Mouse (Mus musculus): ENCODE results near the gene Gm42372.

DNA sequence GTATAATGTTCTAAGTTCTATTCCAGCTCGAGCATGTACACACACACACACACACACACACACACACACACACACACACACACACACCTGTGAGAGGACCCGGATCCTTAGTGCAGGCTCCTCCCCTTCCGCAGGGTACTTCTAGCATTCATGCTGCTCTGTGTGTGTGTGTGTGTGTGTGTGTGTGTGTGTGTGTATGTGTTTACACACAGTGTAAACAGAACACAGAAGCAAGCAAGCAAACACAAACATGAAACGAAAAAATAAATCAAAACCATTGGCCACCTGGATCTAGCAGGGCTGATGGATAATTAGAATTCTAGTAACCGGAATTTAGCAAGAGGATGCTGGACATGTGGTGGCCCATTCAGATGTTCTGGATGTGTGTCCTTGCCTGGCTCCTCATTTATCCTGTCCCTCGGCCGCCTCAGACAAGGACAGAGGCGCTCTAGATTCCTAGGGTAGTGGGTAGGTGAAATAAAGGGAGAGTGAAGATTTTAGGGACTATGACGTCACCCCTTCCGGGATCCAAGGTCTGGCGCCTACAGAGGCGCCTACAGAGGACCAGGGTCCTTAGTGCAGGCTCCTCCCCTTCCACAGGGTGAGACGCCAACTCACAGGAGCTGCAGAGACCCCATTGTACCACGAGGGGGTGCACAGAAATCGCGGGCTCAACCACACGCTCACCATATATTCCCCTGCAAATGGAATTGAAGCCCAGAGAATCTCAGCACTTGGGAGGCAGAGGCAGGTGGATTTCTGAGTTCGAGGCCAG lies 31.8 kb upstream of the Gm42372 start:
- peak; percentile 89 for TF ChIP-seq CTCF (IDR thresholded peaks at IDR 0.05; ENCODE audit: borderline replicate concordance, control insufficient read depth, extremely low read depth, insufficient read depth, low read length, poor library complexity)
- TF ChIP-seq POLR2A (IDR thresholded peaks at IDR 0.05; ENCODE audit: control insufficient read depth, extremely low read depth, insufficient read depth, low read length, poor library complexity) = no peak

Measured in thymus, adult 2 months (tissue).